Mouse (Mus musculus): Measurements from ENCODE around the gene Vti1a.

DNA sequence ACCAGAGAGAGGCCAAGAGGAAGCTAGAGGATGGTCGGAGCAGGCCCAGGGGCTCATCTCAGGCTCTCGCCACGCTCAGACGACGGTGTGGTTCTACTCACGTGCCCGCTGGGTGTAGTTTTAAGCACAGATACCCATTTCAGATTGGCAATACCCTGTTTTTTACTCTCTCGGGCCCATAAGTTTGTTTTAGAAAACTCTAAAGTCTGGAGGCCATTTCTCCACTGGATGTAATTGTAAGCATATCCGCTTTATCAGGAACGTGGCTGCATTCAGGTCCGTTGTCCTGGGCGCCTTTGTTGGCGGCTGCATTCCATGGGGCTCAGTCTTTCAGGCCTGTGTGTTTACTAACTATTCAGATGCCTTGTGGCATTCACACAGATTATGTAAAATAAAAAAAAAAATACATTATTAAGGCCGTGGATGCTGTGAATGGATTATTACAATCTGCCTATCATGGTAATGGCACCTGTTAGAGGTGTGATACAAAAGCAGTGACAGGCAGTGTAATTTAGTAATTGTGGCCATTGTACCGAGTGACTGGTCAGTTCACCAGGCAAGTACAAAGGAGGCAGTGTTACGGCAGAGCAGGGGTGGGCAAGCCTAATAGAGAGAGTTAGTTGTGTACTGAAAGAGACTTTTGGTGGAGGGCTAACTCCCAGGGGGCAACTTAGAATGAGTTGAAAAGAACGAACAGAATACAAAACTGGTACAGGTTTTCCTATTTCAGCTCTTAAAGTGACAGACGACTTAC lies 106.4 kb downstream of the Vti1a start:
- TF ChIP-seq CTCF (IDR thresholded peaks at IDR 0.05; ENCODE audit: borderline replicate concordance, insufficient read depth, low read depth, low read length) = no peak
- TF ChIP-seq POLR2A (IDR thresholded peaks at IDR 0.05; ENCODE audit: borderline replicate concordance, insufficient read depth, low read length) = no peak
